Mouse (Mus musculus): ENCODE measurements at regions not wholly inside any gene's neighbourhood (a gene's known extent, or its start where the extent isn't known, plus 50 kb on each side); places are given as distances from the start of the nearest gene placed in this dataset.

DNA sequence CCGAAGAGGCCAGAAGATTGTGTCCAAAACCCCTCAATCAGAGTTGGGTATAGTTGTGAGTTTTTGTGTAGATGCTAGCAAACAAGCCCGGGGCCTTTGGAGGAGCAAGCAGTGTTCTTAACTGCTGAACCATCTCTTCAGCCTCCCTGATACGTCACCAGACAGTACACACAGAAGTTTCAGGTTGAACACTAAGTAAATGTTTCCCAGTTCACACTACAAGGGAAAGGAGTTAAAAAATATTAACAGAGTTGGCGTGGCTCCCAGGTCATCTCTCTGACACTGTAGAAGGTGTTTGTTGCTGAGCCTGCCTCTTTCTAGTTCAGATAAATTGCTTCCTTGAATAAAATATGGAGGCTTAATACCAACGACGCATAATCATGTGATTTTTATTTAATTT, 93.5 kb upstream of the Ednrb start:
- no peak for TF ChIP-seq CTCF (IDR thresholded peaks at IDR 0.05; ENCODE audit: control insufficient read depth, insufficient read depth, low read length)
- TF ChIP-seq POLR2A (IDR thresholded peaks at IDR 0.05; ENCODE audit: borderline replicate concordance, control insufficient read depth, low read depth, low read length) = no peak

Measured in bone marrow, adult 2 months (tissue).